Mouse (Mus musculus) thymus, postnatal 10 days (tissue): ENCODE measurements at regions not wholly inside any gene's neighbourhood (a gene's known extent, or its start where the extent isn't known, plus 50 kb on each side); places are given as distances from the start of the nearest gene placed in this dataset.
"Not testable (repeated sequence)": the region's sequence is repeated elsewhere in the genome, so short reads cannot be mapped to it uniquely, and the experiment has no call there.

Source experiments
- DNase-seq, 2 experiments: peaks; one replicate each; pipeline ENCODE4 v3.0.0; 2021; ENCODE audit warnings: low spot score in 2 of 2

- DNase-seq = not testable (repeated sequence)
Observed at GRCm38 (mm10) chrX:19341231-19342007, 139.7 kb downstream of the Tex13c3 start.

DNA sequence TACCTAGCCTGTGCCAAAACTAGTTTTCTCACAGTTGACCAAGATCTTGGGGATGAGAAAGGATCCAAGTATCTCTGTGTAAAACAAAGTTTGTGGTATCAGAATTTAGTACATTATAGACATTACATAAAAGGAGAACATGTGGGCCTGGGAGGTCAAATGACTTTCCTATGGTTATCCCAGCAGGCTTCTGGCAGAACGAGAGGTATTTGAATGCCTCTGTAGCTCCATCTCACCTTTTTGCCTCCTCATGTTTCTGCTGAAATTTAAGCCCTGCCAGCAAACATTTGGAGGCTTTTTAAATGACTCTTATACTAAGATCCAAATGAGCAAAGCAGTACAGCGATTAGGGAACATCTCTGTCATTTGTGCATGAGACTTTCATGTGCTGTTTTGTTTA lies 167.8 kb downstream of the Tex13c3 start:
- DNase-seq = no peak

DNA sequence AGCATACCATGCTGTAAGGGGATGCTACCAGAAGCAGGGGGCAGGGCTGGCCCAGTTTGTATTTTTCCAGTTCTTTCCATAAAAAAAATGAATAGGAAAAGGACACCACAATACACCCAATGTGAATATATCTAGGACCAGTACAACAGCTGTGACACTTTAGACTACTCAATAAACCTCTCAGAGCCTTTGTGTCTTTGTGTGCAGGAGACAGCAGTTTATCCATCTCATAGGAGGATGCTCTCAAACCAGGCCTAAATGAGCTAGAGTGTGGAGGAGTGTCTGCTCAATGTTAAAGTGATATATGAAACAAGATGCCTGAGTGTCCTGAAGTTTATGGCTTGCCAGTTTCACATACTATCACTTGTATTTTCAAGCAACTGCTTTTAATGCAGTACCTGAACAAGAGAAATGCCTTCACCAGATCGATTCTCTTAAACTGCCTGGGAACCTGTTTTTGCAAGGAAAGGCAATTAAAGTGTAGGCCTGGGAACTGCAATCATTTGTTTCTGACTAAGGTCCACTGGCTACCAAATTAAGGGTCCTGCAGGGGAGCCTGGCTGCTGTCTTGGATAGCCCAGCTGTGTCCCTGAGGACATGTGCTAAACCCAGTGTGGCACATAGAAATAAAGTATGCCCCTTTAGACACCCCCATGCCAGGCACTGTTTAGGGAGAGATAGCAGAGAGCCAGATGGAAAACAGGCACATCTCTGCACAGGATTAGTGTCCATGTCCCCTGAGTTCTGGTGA lies 169.1 kb downstream of the Tex13c3 start:
- no peak for DNase-seq

DNA sequence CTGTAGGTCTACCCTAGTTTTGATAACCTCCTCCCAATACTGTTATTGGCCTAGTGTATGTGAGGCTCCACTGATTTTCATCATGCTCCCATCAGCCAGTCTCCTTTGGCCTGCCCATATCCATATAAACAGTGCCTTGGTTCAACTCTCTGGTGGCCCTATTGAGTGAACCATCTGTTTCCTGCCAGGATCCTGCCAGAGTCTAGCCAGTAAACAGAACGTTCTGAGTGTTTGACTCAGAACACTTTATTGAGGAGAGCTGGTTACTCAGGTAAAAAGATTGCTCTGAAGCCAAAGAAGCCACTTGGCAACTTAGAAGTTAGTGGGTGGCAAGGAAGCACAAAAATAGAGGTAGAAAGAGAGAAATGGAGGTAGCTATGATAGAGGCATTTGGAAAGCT lies 169.7 kb downstream of the Tex13c3 start:
- DNase-seq = no peak

- DNase-seq = no peak
Observed at GRCm38 (mm10) chrX:19288171-19288570, 192.9 kb downstream of the Tex13c3 start.

DNA sequence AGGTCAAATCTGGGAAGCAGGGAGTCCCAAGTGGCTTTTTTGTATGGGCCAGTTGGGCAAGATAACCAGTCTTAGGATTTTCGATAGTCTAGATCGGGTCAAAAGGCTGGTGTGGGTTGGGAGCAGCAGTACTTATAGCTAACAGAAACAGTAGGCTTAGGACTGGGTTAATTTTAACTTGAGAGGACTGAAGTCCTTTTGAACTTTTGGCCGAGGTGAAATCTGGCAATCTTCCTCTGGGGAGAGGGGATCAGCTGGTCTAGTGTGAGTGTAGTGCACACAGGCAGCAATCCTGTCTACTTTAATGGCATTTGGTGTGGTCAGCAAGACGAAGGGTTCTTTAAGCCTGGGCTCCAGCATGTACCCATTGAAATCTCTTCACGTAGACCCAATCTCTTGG lies 194.7 kb downstream of the Tex13c3 start:
- DNase-seq = no peak

DNA sequence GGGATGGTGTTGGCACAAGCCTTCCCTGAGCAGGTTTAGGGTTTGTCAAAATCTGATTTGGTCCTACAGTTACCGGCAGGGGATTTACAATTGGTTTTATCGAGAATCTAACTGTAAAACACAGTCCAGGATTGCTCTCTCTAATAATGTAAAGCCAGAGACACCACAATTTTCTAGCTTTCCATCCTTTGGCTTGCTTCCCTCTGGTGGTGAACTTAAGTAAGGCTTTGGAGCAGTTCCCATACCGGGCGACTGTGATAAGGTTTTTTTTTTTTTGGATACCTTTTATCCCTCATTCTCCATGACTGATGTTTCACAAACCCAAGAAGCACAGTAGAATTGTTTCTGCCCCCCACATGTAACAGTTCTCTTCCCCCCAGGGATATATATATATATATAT lies 195.3 kb downstream of the Tex13c3 start:
- no peak for DNase-seq

DNA sequence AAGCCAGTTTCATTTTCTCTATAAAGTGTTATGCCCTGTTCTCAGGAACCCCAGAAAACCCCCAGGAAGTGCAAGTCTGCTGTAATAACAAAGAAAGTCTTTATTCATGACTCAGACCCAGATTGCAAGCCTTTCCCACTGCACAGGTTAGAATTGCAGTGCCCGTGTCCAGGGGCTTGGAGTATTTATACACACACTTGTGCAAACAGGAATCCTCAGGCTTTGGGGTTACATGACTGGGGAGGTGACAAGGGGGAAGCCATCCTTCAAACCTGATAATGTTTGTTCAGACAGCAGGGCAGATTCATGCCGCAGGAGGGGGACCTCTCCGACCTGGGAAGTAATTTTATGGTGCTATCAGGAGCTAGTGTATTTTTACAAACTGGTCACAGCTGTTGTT lies 198.0 kb downstream of the Tex13c3 start:
- DNase-seq = no peak

- no peak for DNase-seq
Observed at GRCm38 (mm10) chrX:19264237-19264636, 216.9 kb downstream of the Tex13c3 start.

- DNase-seq = no peak
Observed at GRCm38 (mm10) chrX:19246777-19247619, 234.1 kb downstream of the Tex13c3 start.

- DNase-seq = peak; percentile 5 to 7
Observed at GRCm38 (mm10) chrX:19237738-19238261, 243.3 kb downstream of the Tex13c3 start.

DNA sequence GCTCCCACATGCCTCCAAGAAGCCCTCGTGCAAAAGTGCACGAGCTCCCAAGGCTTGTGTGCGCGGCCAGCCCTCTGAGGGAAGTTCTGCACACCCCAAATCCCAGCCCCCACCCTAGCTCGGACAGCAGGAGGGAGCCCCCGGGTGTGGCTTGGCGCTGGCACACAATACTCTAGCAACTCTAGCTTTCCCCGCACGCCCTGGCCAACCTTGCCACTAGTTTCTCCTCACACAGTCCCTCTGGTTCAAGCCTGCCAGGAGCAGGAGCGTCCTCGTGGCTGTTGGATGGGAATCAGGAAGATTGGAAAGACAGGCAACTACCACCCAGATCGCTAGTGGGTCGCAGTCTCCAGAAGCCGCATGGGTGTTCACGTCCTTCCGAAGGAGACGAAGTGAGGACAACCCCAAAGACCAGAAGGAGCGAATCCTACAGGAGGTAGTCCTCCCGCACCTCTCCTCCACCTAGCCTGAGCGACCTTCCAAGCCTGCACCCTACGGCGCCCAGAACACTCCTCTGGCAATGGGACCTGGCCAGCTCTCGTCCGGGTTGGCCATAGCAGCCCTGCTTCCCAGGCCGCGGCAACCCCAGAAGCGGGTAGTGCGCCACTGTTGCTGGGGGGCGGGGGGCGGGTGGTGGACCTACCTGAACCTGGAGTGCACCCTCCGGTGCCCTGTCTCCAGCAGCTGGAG lies 243.9 kb downstream of the Tex13c3 start:
- peak; percentile 3 for DNase-seq

DNA sequence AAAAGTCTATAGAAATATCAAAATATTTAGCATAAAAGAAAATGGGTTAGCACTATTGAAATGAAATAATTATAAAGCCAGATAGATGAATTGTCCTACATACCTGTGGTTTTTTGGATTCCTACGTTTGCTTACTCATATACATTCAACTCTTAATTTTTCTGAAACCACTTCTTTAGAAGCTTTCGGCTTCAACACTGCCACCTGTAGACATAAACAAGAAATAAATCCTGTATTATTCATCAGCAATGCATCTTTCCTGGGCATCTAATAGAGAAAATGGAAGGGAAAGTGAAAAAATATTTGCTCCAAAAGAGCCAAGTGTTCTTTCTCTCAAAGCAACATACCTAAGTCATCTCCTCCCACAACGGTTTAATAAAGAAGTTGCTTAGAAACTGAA lies 245.7 kb downstream of the Tex13c3 start:
- DNase-seq = no peak

DNA sequence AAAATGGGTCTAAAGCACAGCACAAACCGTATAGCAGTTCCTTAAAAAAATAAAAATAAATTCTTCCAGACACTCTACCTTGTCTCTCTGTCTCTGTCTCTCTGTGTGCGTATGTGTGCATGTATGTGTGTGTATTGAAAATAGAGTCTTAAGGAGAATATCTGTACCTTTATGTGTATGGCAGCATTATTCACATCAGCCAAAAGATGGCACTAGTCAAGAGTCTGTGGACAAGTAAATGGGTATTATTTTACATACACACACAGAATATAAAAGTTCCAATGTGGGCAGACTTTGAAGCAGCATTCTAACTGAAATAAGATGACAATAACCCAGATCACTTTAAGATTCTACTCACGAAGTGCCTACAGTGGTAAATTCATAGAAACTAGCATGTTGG lies 249.3 kb downstream of the Tex13c3 start:
- DNase-seq = no peak

- DNase-seq = no peak
Observed at GRCm38 (mm10) chrX:19223336-19223735, 257.8 kb downstream of the Tex13c3 start.

DNA sequence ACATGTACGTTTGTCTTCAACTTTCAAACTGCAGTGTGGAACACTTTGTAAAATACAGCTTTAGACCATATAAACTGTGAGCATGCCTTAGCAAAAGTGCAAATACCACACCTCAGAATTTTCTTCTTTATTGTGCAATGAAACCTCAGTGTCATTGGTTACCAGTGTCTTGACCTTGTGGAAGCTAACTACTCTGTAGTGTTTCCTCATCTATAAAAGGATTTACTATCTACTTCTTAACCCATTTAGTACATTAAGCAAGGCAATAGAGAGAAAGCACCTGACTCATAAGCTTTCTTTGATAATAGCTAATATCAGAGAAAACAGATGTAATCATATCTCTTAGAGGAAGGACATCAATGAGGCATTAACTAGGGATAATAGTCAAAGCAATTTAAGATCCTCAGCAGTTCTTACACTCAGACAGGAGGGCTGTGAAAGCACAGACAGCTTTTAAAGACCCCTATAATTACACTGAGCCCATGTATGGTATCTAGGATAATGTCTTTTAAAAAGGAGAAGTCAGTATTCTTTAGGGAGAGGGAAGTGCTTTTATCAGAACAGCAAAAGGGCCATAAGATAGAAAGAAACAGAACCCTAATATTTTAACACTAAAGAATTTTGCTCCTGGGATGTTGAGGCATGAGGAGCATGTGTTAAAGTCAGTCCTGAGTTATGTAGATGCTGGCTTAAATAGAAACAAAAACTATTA lies 260.2 kb downstream of the Tex13c3 start:
- DNase-seq = no peak

DNA sequence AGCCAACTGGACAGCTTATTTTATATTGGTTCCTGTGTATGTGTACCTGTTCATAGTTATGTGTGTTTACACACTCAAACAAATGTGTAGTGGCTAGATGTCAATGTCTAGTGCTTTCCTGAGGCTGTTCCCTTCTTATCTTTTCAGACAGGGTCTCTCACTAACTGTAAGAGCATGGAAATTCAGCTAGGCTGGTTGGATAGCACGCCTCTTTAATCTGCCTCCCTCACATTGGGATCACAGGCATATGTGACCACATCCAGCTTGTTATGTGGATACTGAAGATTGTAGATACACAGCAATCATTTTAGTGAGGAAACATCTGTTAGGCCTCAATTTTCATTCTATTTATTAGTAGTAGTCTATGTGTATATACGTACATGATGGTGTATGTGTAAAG lies 261.4 kb downstream of the Tex13c3 start:
- no peak for DNase-seq

GRCm38 (mm10) chrX:19219301-19219700 lies 261.8 kb downstream of the Tex13c3 start:
- no peak for DNase-seq

DNA sequence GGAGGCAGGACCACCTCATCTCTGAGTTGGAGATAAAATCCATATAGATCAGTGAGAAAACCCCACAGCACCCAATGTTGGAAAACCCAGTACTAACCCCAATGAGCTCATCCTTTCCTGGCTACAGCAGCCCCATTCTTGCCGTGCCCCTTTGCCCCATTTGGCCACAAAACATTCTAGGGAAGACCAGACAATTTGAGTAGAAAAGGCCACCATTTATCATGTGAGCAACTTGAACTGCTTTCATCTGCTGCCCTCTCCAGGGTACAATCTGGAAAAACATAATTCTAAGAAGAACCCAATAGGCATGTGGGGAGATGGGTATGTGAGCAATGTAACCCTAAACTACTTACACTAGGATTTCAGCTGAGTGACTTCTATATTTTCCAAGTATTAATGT lies 274.7 kb downstream of the Tex13c3 start:
- no peak for DNase-seq

DNA sequence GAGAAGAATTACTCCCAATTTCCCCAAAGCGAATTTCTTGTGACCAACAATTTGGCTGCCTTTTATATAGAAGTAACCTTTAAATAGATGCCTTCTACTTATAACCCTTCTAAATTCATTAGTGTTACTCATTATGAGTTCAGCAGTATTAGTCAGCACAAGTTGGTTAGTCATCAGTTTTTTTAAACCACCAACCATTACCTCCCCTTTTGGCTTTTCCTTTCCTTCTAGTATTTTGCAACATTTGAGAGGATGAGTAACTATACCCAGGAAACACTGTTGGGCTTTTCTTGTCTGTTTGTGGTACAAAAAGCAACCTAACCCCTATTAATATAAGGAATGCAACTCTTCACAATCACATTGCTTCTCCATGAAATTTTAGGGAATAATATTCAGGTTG lies 278.6 kb downstream of the Tex13c3 start:
- DNase-seq = no peak

- no peak for DNase-seq
Observed at GRCm38 (mm10) chrX:19201383-19201782, 279.7 kb downstream of the Tex13c3 start.
